Mouse (Mus musculus) midbrain, postnatal 0 days (tissue): ENCODE measurements around the gene Pola1. TPM values are rescaled to one million over a fixed set of nuclear protein-coding genes. Genes with fewer than 3 reads are reported as not detected.

Experiments used
- ATAC-seq: fragments of 200-750 bp; cut with Nextera tagmentation; 2 replicates; pipeline ENCODE4 v1.8.0; 2017; ENCODE audit warnings: moderate number of reproducible peaks, mild to moderate bottlenecking, moderate TSS enrichment, moderate library complexity; ENCODE audit not compliant: low FRiP score
- DNase-seq: peaks from one replicate; pipeline ENCODE4 v3.0.0-alpha.2; 2015; ENCODE audit warnings: low spot score
- H3K27ac ChIP-seq: fragments of 300-500 bp; sonication (generic); 2 replicates; pipeline ENCODE4 v1.5.1; 2014; ENCODE audit warnings: low read depth, mild to moderate bottlenecking, low read length, mixed read lengths
- H3K27me3 ChIP-seq: fragments of 300-500 bp; sonication (generic); 2 replicates; pipeline ENCODE4 v1.6.1; 2014; ENCODE audit warnings: low read length, control low read depth, mixed read lengths; ENCODE audit not compliant: insufficient read depth
- H3K36me3 ChIP-seq: fragments of 300-500 bp; sonication (generic); 2 replicates; pipeline ENCODE4 v1.6.1; 2014; ENCODE audit warnings: low read length, control low read depth, mixed read lengths; ENCODE audit not compliant: insufficient read depth
- H3K4me1 ChIP-seq: fragments of 300-500 bp; sonication (generic); 2 replicates; pipeline ENCODE4 v1.6.1; 2014; ENCODE audit warnings: mild to moderate bottlenecking, control low read depth, antibody characterized with exemption, low read length, mixed read lengths; ENCODE audit not compliant: insufficient read depth
- H3K4me2 ChIP-seq: fragments of 300-500 bp; sonication (generic); 2 replicates; pipeline ENCODE4 v1.6.1; 2014; ENCODE audit warnings: low read depth, mild to moderate bottlenecking, low read length, mixed read lengths; ENCODE audit not compliant: poor library complexity, severe bottlenecking
- H3K4me3 ChIP-seq: fragments of 300-500 bp; sonication (generic); 2 replicates; pipeline ENCODE4 v1.5.1; 2014; ENCODE audit warnings: low read depth, mild to moderate bottlenecking, low read length, moderate library complexity
- H3K9ac ChIP-seq: fragments of 300-500 bp; sonication (generic); replicated peaks from 2 replicates; pipeline ENCODE4 v1.6.1; 2014; ENCODE audit warnings: mild to moderate bottlenecking, low read length, moderate library complexity, mixed read lengths; ENCODE audit not compliant: poor library complexity, severe bottlenecking
- H3K9me3 ChIP-seq: fragments of 300-500 bp; sonication (generic); 2 replicates; pipeline ENCODE4 v1.6.1; 2016; ENCODE audit warnings: low read length, control low read depth
- CTCF ChIP-seq: IDR thresholded peaks from 2 replicates; pipeline ENCODE4 v1.5.1; 2016; ENCODE audit warnings: antibody characterized with exemption, mild to moderate bottlenecking
- WGBS: fragments of 180-500 bp; shearing (Covaris S2); extraction: QIAGEN DNeasy Blood & Tissue Kit; methylation state at CpG from one replicate; pipeline ENCODE4 v1.1.7; 2014; 5-methylcytosine and 5-hydroxymethylcytosine counted together
- polyA plus RNA-seq: library from polyadenylated mRNA; unstranded; fragments of >200 nt; fragmentation: Nextera tagmentation; extraction: Ambion mirVana; gene quantifications from 2 replicates; pipeline ENCODE4 v1.2.1, GENCODE M21; 2015
- total RNA-seq: library from RNA; depleted of rRNA; stranded (reverse); fragments of >200 nt; gene quantifications from 2 replicates; pipeline ENCODE4 v1.2.3, GENCODE M21; 2014

The Pola1 gene
- total and polyA plus RNA-seq, 2 experiments from 2014 or later: 1.7 to 5.1 TPM

- Histone ChIP-seq H3K27me3 (no peaks in the 10 kb centered on the region), H3K4me2 (no peak overlapping the region), H3K4me3 (no peak overlapping the region), H3K9me3 (no peaks in the 10 kb centered on the region), H3K27ac (no peak overlapping the region), H3K4me1 (no peaks in the 10 kb centered on the region), H3K9ac (no peak overlapping the region), H3K36me3 (no peaks in the 10 kb centered on the region; the same call in 1 of the 2 replicates)
- ATAC-seq (no peak), DNase-seq (no peak)
- WGBS: 78% methylated on average over 3 of the region's 3 CpGs
- TF ChIP-seq CTCF: no peak
Observed at GRCm38 (mm10) chrX:93397089-93397488, 234.9 kb downstream of the Pola1 start.

GRCm38 (mm10) chrX:93377285-93377972 lies 254.5 kb downstream of the Pola1 start:
- Histone ChIP-seq H3K27me3 (no peaks in the 10 kb centered on the region), H3K4me1 (no peaks in the 10 kb centered on the region), H3K9ac (no peak overlapping the region), H3K27ac (no peak overlapping the region), H3K9me3 (no peaks in the 10 kb centered on the region), H3K36me3 (no peaks in the 10 kb centered on the region), H3K4me3 (no peak overlapping the region), H3K4me2 (no peak overlapping the region)
- no peak for ATAC-seq
- no peak for DNase-seq
- 89% methylated on average over 9 of the region's 9 CpGs for WGBS
- TF ChIP-seq CTCF: no peak

- TF ChIP-seq CTCF: no peak
- H3K27me3 ChIP-seq: no peaks in the 10 kb centered on the region
- no peak overlapping the region for H3K27ac ChIP-seq
- no peak overlapping the region for H3K4me2 ChIP-seq
- H3K4me3 ChIP-seq: no peak overlapping the region
- DNase-seq: no peak
- no peaks in the 10 kb centered on the region for H3K9me3 ChIP-seq
- no peaks in the 10 kb centered on the region for H3K4me1 ChIP-seq
- ATAC-seq: no peak
- H3K9ac ChIP-seq: no peak overlapping the region
- 59% methylated on average over 1 of the region's 1 CpGs for WGBS
- no peaks in the 10 kb centered on the region for H3K36me3 ChIP-seq
Observed at GRCm38 (mm10) chrX:93373503-93373902, 258.5 kb downstream of the Pola1 start.

GRCm38 (mm10) chrX:93369708-93370107 lies 262.2 kb downstream of the Pola1 start:
- Histone ChIP-seq H3K4me1 (no peaks in the 10 kb centered on the region), H3K27ac (no peak overlapping the region), H3K9me3 (no peaks in the 10 kb centered on the region), H3K9ac (no peak overlapping the region), H3K4me3 (no peak overlapping the region), H3K4me2 (no peak overlapping the region), H3K36me3 (no peaks in the 10 kb centered on the region), H3K27me3 (no peaks in the 10 kb centered on the region)
- ATAC-seq (no peak), DNase-seq (no peak)
- TF ChIP-seq CTCF: no peak
- 80% methylated on average over 1 of the region's 1 CpGs for WGBS

GRCm38 (mm10) chrX:93368211-93368610 lies 263.7 kb downstream of the Pola1 start:
- 77% methylated on average over 3 of the region's 3 CpGs for WGBS
- no peak for ATAC-seq
- no peak for TF ChIP-seq CTCF

GRCm38 (mm10) chrX:93321336-93321735 lies 310.6 kb downstream of the Pola1 start:
- Histone ChIP-seq H3K4me3 (no peak overlapping the region), H3K36me3 (no peaks in the 10 kb centered on the region), H3K4me1 (no peaks in the 10 kb centered on the region), H3K4me2 (no peak overlapping the region), H3K27me3 (no peaks in the 10 kb centered on the region), H3K27ac (no peak overlapping the region), H3K9me3 (no peaks in the 10 kb centered on the region), H3K9ac (no peak overlapping the region)
- 78% methylated on average over 1 of the region's 1 CpGs for WGBS
- DNase-seq (no peak), ATAC-seq (no peak)
- TF ChIP-seq CTCF: no peak

More at GRCm38 (mm10) chrX:93368211-93368610, 263.7 kb downstream of the Pola1 start:
- H3K27ac ChIP-seq: no peak overlapping the region
- no peaks in the 10 kb centered on the region for H3K9me3 ChIP-seq
- no peak overlapping the region for H3K4me3 ChIP-seq
- no peak overlapping the region for H3K4me2 ChIP-seq
- H3K4me1 ChIP-seq: no peaks in the 10 kb centered on the region
- no peaks in the 10 kb centered on the region for H3K27me3 ChIP-seq
- no peaks in the 10 kb centered on the region for H3K36me3 ChIP-seq
- H3K9ac ChIP-seq: no peak overlapping the region
- DNase-seq: no peak
